Mouse (Mus musculus) adrenal gland, adult 18-20 months (tissue): ENCODE measurements around the gene Cst7. TPM values are rescaled to one million over a fixed set of nuclear protein-coding genes. Genes with fewer than 3 reads are reported as not detected.
A peak's percentile ranks its signal among the peaks of the same experiment; 100 is the strongest.
"Not testable (repeated sequence)": the region's sequence is repeated elsewhere in the genome, so short reads cannot be mapped to it uniquely, and the experiment has no call there.

Source experiments
- DNase-seq, 2 experiments: peaks; one replicate each; pipeline ENCODE4 v3.0.0; 2021 to 2022; ENCODE audit warnings: low spot score in 2 of 2
- long read RNA-seq, 2 experiments: library from polyadenylated mRNA; stranded (forward); transcript quantifications; one replicate each; pipeline ENCODE4 v2.0.0; 2021
- total RNA-seq, 2 experiments: library from RNA; stranded (reverse); gene quantifications; 1 replicate in 1 of 2; 2 replicates in 1 of 2; pipeline ENCODE4 v1.2.3; 2021

The Cst7 gene
- total RNA-seq: under 1 TPM in 1 of 2 experiments, not detected in 1; 0.51 TPM
- long read RNA-seq, experiment 1: 0 reads
- long read RNA-seq, experiment 2, partial matches to known transcripts: 0 of 1 reads
- long read RNA-seq, experiment 2, other reads (novel, unspliced or antisense): 0 of 1 reads

- DNase-seq: no peak
Observed at GRCm38 (mm10) chr2:150569847-150570590, at the start of gene Cst7. Cst7 (plus strand) TSS chr2:150570415.

GRCm38 (mm10) chr2:150525703-150526207 lies 44.5 kb upstream of the Cst7 start:
- no peak for DNase-seq

DNA sequence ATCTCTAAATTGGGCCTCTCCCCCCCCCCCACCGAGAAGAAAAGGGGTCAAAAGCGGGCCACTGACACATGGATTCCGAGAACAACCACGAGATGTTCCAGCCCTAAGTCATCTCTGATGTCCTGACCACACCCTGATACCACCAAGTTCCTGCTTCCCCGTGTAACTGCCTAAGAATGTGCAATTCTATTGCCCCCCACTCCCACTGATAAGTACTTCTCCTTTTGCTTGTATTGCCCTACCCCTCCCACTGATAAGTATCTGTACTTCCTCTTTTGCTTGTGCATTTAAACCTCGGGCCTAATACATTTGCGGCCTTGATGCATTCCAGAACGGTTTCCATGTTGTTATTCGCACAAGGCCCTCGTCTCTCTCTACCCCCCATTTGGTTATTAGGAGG lies 20.6 kb upstream of the Cst7 start:
- not testable (repeated sequence) for DNase-seq

DNA sequence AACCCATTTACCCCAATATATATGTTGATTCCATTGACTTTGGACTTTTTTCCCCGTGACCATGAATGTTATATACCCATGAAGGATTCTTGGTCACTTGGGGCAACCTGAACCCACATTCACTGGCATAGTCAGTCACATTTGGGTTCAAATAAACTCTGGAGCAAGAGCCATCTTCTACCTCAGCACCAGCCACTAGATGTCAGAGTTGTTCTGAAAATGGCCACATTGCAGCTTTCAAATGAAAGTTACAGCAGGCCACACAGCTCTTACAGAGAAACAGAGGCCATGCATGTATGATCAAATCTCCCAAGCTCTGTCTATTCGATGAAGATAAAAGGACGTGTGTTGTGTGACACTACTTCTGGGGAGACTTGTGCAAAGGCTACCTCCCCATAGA lies 11.6 kb upstream of the Cst7 start:
- DNase-seq: no peak

DNA sequence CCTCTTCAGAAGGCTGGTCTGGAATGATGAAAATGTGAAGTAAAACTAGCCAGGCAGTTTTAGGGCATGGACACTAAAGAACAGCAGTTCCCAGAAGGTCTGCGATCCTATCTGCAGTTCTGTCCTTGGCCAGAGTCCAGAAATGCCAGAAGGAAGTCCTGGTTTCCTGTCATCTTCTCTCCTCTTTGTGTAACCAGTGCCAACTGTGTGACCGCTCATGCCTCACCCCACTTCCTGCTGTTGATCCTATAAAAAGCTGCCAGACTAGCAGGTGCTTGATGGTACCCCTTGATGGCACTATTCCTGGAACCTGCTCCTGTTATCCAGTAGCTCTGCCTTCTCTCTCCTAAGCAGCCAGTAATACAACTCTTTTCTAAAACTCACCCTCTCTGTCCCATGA lies 3.2 kb upstream of the Cst7 start:
- DNase-seq: no peak

GRCm38 (mm10) chr2:150570761-150571160 lies 546 bp downstream of the Cst7 start:
- DNase-seq: no peak

DNA sequence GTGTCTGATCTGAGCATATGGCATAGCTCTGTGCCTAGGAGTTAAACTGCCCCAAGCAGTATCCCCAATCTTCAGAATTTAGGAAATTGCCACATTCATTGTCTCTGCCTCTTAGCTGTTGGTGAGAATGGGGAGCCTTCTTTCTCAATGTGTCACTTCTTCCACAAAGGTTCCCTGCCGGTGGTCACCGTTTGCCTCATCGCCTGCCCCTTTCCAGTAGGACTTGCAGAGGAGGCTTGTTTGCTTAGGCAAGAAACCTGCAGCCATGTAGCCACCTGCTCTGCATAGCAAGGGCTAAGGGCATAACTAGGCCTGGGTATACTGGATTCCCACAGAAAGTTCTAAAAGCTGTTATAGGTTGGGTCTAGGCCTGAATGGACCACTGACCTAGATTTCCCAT lies 2.2 kb downstream of the Cst7 start:
- no peak for DNase-seq

GRCm38 (mm10) chr2:150576256-150576655 lies 6.0 kb downstream of the Cst7 start:
- no peak for DNase-seq

DNA sequence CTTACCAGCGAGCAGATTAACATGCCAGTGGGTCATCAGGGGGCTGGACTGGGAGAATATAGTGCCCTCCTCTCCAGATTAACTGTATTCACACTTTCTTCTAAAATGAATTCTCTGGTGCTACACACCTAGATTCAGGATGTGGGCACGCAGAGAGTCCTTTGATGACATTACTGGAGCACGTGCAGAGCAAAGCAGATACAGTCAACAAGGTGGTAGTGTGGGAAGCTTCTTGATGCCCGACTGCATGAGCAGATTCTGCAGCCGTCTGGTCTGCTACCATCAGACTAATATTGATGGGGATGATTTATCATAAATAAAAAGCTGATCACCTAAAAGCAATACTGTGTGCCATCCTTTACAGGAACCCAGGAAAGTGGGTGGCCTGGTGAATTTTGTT lies 8.4 kb downstream of the Cst7 start:
- no peak for DNase-seq

- DNase-seq: no peak
Observed at GRCm38 (mm10) chr2:150579628-150580027, 9.4 kb downstream of the Cst7 start.

DNA sequence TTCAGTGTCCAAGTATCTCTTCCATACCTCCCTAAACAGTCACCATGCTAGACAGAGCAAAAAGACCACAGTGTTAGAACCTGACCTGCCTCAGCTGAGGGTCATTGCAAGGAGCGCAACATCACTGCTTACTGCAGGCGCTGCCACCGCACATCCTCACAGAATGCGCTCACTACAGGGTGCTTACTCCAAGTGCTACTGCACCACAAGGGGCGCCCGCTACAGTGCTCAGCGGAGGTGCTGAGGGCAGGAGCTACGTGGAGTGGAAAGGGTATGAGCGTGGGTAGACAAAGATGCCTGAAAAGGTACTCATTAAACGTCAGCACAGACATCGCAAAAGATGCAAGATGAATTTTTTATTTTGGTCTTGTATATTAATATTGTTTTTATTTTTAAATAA lies 18.9 kb downstream of the Cst7 start:
- no peak for DNase-seq

- no peak for DNase-seq
Observed at GRCm38 (mm10) chr2:150595411-150596190, 25.4 kb downstream of the Cst7 start.

GRCm38 (mm10) chr2:150600263-150600662 lies 30.0 kb downstream of the Cst7 start:
- DNase-seq: no peak

DNA sequence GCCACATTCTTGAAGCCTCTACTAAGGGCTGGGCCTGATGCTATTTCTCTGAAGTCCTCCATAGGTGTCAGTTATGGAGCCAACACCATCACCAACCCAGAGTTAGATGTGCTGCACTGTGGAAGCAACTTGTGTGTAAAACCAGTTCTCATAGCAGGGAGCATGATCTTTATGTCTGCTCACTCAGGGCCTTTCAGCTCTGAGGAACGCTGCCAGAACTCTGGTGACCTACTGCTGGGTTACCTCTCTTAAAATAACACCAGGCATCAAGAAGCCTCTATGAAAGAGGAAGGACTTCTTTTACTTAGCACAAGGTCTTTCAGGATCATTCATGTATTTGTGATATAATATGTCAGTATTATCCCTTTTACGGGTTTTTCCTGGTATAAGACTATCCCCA lies 32.0 kb downstream of the Cst7 start:
- DNase-seq: no peak

DNA sequence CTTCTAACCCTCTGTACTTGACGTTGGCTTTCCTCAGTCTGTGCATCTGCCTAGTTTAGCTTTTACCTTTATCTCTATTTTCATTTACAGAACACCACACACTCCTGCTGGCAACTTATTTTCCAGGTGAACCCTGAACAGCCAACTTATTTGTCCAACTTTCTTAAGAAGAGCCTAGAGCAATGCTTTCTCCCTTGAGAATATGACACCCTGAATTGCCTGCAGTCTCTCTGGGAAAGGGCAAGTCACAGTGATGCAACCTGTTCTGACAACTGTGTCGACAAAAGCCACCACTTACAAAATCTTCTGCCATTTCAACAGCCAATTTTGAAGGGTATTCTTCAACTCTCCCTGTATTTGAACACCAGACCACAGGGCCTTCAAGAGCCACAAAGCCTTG lies 34.6 kb downstream of the Cst7 start:
- no peak for DNase-seq

GRCm38 (mm10) chr2:150607086-150607485 lies 36.9 kb downstream of the Cst7 start:
- no peak for DNase-seq

GRCm38 (mm10) chr2:150608087-150608799 lies 38.0 kb downstream of the Cst7 start, which contains the start of gene Apmap:
Apmap (minus strand) TSS chr2:150608567.
- peak; percentile 96 to 97 for DNase-seq

DNA sequence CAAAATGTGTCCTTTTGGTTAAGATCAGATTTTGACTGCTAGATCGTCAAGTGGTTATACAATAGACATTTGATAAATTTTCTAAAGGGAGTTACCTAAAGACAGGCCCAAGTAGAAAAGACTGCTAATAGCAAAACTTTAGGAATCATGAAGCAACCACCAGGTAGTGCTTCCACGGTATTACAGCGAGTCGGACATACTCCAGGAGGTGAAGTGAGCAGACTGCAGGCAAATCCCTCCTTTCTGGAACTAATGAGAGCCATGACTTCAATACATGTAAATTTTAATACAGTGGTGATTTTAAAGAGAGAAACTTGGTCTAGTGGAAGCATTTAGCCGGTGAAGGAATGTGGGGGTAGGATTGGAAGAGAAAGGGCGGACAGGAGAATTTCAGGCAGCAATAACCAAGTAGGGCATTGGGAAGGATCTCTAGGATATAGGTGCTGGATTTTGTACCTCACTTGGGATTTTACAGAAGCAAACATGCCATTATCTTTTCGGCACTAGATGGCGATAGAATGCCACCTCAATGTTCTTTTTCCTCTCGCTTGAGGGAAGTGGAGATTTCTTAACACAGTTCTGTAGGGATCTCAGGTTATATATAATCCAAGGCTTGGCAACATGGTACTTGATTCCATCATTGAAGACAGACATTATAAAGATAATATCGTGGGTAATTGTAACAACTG lies 38.8 kb downstream of the Cst7 start:
- peak; percentile 27 to 41 for DNase-seq

- DNase-seq: no peak
Observed at GRCm38 (mm10) chr2:150610097-150610496, 39.9 kb downstream of the Cst7 start.

DNA sequence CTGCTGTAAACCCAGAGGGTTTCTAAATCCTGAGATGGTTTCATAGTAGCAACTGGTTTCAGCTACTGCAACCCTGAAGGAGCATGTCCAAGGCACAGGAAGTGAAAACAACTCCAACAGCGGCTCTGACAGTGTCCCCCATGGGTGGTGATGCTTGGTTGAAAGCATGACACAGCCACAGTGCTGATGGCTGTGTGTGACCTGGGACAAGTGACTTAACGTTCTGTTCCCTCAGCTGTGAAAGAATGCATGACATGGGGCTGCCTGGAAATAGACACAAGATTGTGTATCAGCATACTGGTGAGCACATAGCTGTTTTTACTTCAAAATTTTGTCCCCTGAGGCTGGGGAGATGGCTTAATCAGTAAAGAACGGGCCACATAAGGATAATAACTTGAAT lies 51.5 kb downstream of the Cst7 start:
- no peak for DNase-seq

DNA sequence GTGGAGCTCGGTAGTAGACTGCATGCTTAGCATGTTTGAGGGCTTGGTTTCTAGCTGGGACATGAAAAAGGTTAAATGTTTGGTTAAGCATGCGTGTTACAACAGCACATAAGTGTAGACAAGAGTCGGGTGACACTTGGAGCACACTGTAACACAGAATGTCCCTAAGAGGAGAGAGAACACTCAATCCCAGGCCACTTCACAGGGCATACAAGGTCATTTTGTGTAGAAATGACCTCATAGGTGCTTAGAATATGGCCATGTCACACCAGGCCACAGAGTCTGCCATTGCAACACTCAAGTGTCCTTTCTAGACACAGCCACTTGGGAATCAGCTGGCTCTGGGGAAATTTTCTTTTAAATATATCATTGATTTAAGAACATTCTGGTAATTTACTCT lies 53.7 kb downstream of the Cst7 start:
- DNase-seq: no peak
